Mouse (Mus musculus) left cerebral cortex, postnatal 36 days (tissue): ENCODE data around the gene Gm2115. TPM values are rescaled to one million over a fixed set of nuclear protein-coding genes. Genes with fewer than 3 reads are reported as not detected.

Experiments
- DNase-seq, 2 experiments: peaks; one replicate each; pipeline ENCODE4 v3.0.0; 2021 to 2022; ENCODE audit warnings: low spot score in 2 of 2, mixed read lengths in 1 of 2
- intact Hi-C: fragments of 180-260 bp; cut with DNase I; formaldehyde crosslinking; loops from one replicate; pipeline ENCODE4 v1.15.1; 2025
- total RNA-seq, 2 experiments: library from RNA; stranded (reverse); gene quantifications; 2 replicates each; pipeline ENCODE4 v1.2.3; 2021

The Gm2115 gene
- total RNA-seq, 2 experiments from 2014 or later, result 4.6 to 4.8 TPM

GRCm38 (mm10) chr7:84579769-84580168, 51.0 kb downstream of the Gm2115 start:
- DNase-seq, result peak in 1 of 2 experiments; percentile 28
- intact Hi-C loops, result loop anchor here (10.0 kb wide), 1 partner anchor 125 kb away; no protein-coding TSS in a partner anchor

- no peak for DNase-seq
- intact Hi-C loops, result loop anchor here (10.0 kb wide), 1 partner anchor 130 kb away; no protein-coding TSS in a partner anchor
Measured at GRCm38 (mm10) chr7:84585086-84585485, 56.3 kb downstream of the Gm2115 start.

- intact Hi-C loops, result loop anchor here (10.0 kb wide), 1 partner anchor 132 kb away; no protein-coding TSS in a partner anchor
- DNase-seq, result no peak
Measured at GRCm38 (mm10) chr7:84586360-84587100, 57.8 kb downstream of the Gm2115 start.

GRCm38 (mm10) chr7:84587101-84587783, 58.5 kb downstream of the Gm2115 start:
- intact Hi-C loops, result loop anchor here (10.0 kb wide), 1 partner anchor 132 kb away; no protein-coding TSS in a partner anchor

GRCm38 (mm10) chr7:84590622-84591021, 61.9 kb downstream of the Gm2115 start:
- intact Hi-C loops, result loop anchor here (5.0 kb wide), 2 partner anchors 152 to 187 kb away; no protein-coding TSS in a partner anchor
- DNase-seq, result no peak

More at GRCm38 (mm10) chr7:84587101-84587783, 58.5 kb downstream of the Gm2115 start:
- DNase-seq, result no peak

GRCm38 (mm10) chr7:84591347-84591746, 62.6 kb downstream of the Gm2115 start:
- DNase-seq, result no peak
- intact Hi-C loops, result loop anchor here (5.0 kb wide), 2 partner anchors 151 to 186 kb away; no protein-coding TSS in a partner anchor

GRCm38 (mm10) chr7:84594087-84594916, 65.5 kb downstream of the Gm2115 start:
- no peak for DNase-seq
- intact Hi-C loops, result loop anchor here (5.0 kb wide), 2 partner anchors 148 to 183 kb away; no protein-coding TSS in a partner anchor

GRCm38 (mm10) chr7:84594917-84595303, 66.2 kb downstream of the Gm2115 start:
- intact Hi-C loops, result loop anchor here (5.0 kb wide), 2 partner anchors 147 to 182 kb away; no protein-coding TSS in a partner anchor

GRCm38 (mm10) chr7:84596002-84596401, 67.2 kb downstream of the Gm2115 start:
- intact Hi-C loops, result no loop called here
- DNase-seq, result no peak

More at GRCm38 (mm10) chr7:84594917-84595303, 66.2 kb downstream of the Gm2115 start:
- no peak for DNase-seq

GRCm38 (mm10) chr7:84596633-84597032, 67.9 kb downstream of the Gm2115 start:
- DNase-seq, result no peak
- intact Hi-C loops, result no loop called here

GRCm38 (mm10) chr7:84600631-84601030, 71.9 kb downstream of the Gm2115 start:
- intact Hi-C loops, result no loop called here
- DNase-seq, result no peak

- intact Hi-C loops, result no loop called here
- DNase-seq, result no peak
Measured at GRCm38 (mm10) chr7:84601331-84601730, 72.6 kb downstream of the Gm2115 start.

GRCm38 (mm10) chr7:84604501-84604900, 75.7 kb downstream of the Gm2115 start:
- no peak for DNase-seq
- intact Hi-C loops, result no loop called here

GRCm38 (mm10) chr7:84605033-84605687, 76.4 kb downstream of the Gm2115 start:
- DNase-seq, result peak; percentile 27 to 42
- intact Hi-C loops, result loop anchor here (5.0 kb wide), 1 partner anchor 72 kb away; no protein-coding TSS in a partner anchor

- DNase-seq, result peak; percentile 75 to 79
- intact Hi-C loops, result loop anchor here (5.0 kb wide), 1 partner anchor 72 kb away; no protein-coding TSS in a partner anchor
Measured at GRCm38 (mm10) chr7:84605704-84606292, 77.0 kb downstream of the Gm2115 start.

GRCm38 (mm10) chr7:84606293-84606749, 77.6 kb downstream of the Gm2115 start, which contains the start of gene Fah:
Fah (minus strand) TSS chr7:84606722.
- intact Hi-C loops, result loop anchor here (5.0 kb wide), 1 partner anchor 71 kb away; no protein-coding TSS in a partner anchor
- peak in 1 of 2 experiments; percentile 29 for DNase-seq

- no peak for DNase-seq
- intact Hi-C loops, result no loop called here
Measured at GRCm38 (mm10) chr7:84611609-84612008, 82.9 kb downstream of the Gm2115 start.

- no peak for DNase-seq
- intact Hi-C loops, result no loop called here
Measured at GRCm38 (mm10) chr7:84612445-84612844, 83.7 kb downstream of the Gm2115 start.
